38 mouse cellular contexts compared by ENCODE assay signal in genomic region chr9:7721543-7721942, GRCm38 (mm10). TPM values are rescaled to one million over a fixed set of nuclear protein-coding genes. Genes with fewer than 3 reads are reported as not detected.
DNase-seq lines count a peak whose midpoint lies in the region; ATAC-seq lines count a peak whose summit lies in the region.
"Had no signal": no experiment of that assay in that cellular context is flagged by ENCODE, and none has a peak within 500 bp of the region (broad histone marks: within the 10 kb centered on the region; RNA-seq: fewer than 3 reads in every experiment).

No protein-coding gene starts in this region.

- H3K36me3 ChIP-seq in lung, embryonic 16.5 days (ENCODE audit: control insufficient read depth, insufficient read depth, low read length): no peaks in the 10 kb centered on the region
- H3K36me3 ChIP-seq in midbrain, embryonic 15.5 days (replicated peaks): no peaks in the 10 kb centered on the region
- H3K36me3 ChIP-seq: liver, embryonic 13.5 days; midbrain, embryonic 10.5 days had no signal

- H3K4me1 ChIP-seq in lung, embryonic 16.5 days (replicated peaks; ENCODE audit: control insufficient read depth, insufficient read depth, low read length): no peaks in the 10 kb centered on the region
- H3K4me1 ChIP-seq in midbrain, embryonic 15.5 days: no peaks in the 10 kb centered on the region
- H3K4me1 ChIP-seq: liver, embryonic 13.5 days; midbrain, embryonic 10.5 days had no signal

- no peak overlapping the region for H3K9ac ChIP-seq in lung, embryonic 16.5 days (ENCODE audit: low read length)
- no peak overlapping the region for H3K9ac ChIP-seq in midbrain, embryonic 15.5 days
- H3K9ac ChIP-seq: hindbrain, embryonic 14.5 days; liver, embryonic 13.5 days had no signal

- DNase-seq in lung, postnatal 10 days: no peak
- peak; percentile 77 for DNase-seq in R1 (ENCODE audit: low read depth, low spot score)
- peak; percentile 37 for DNase-seq in gonadal fat pad, adult 2 months (ENCODE audit: low read depth)
- no peak for DNase-seq in left cerebral cortex, adult 18-20 months (ENCODE audit: low spot score in 2 of 2)
- DNase-seq: adrenal gland, postnatal 25 days; cerebellum, adult 11-12 months; cerebellum, adult 9-11 months; gastrocnemius, postnatal 25 days; heart, adult 18-20 months; heart, postnatal 4 days; kidney, adult 11 months; kidney, postnatal 36 days; liver, embryonic 13.5 days; right cerebral cortex, postnatal 25 days had no signal

- H3K27me3 ChIP-seq in lung, embryonic 16.5 days (ENCODE audit: control insufficient read depth, insufficient read depth, low read depth, low read length): no peaks in the 10 kb centered on the region
- no peaks in the 10 kb centered on the region for H3K27me3 ChIP-seq in midbrain, embryonic 15.5 days (replicated peaks)
- H3K27me3 ChIP-seq: CH12.LX; liver, embryonic 13.5 days had no signal

- no peak overlapping the region for H3K27ac ChIP-seq in lung, embryonic 16.5 days (ENCODE audit: low read length)
- H3K27ac ChIP-seq in midbrain, embryonic 15.5 days: no peak overlapping the region
- H3K27ac ChIP-seq: hindbrain, embryonic 14.5 days; layer of hippocampus, adult 2 months; liver, embryonic 13.5 days; midbrain, embryonic 10.5 days had no signal

- no peak overlapping the region for H3K4me2 ChIP-seq in lung, embryonic 16.5 days (ENCODE audit: low read depth, low read length)
- H3K4me2 ChIP-seq in midbrain, embryonic 15.5 days: no peak overlapping the region
- H3K4me2 ChIP-seq: heart, embryonic 11.5 days; hindbrain, embryonic 14.5 days; liver, embryonic 13.5 days had no signal

- 83% methylated on average over 1 of the region's 1 CpGs for WGBS in lung, embryonic 16.5 days
- WGBS in midbrain, embryonic 15.5 days: 89% methylated on average over 1 of the region's 1 CpGs

- no peaks in the 10 kb centered on the region for H3K9me3 ChIP-seq in lung, embryonic 16.5 days (ENCODE audit: control insufficient read depth, low read length)
- H3K9me3 ChIP-seq in midbrain, embryonic 15.5 days: no peaks in the 10 kb centered on the region
- H3K9me3 ChIP-seq: liver, embryonic 13.5 days; midbrain, embryonic 10.5 days had no signal

- peak; percentile 34; the same call in 1 of the 2 replicates for ATAC-seq in lung, embryonic 16.5 days (ENCODE audit: low read depth)
- no peak for ATAC-seq in midbrain, embryonic 15.5 days (replicated peaks)
- ATAC-seq: forebrain, embryonic 14.5 days; midbrain, embryonic 16.5 days had no signal

- H3K4me3 ChIP-seq in lung, embryonic 16.5 days (ENCODE audit: low read length): no peak overlapping the region
- no peak overlapping the region for H3K4me3 ChIP-seq in midbrain, embryonic 15.5 days
- H3K4me3 ChIP-seq: layer of hippocampus, adult 2 months; liver, embryonic 13.5 days; midbrain, embryonic 10.5 days had no signal

RNA-seq across cellular contexts. Expression of gene Mmp7, which starts 29.7 kb away (rescaled TPM):
- polyA plus RNA-seq in lung, embryonic 16.5 days (2015; fragmentation: Nextera tagmentation; extraction: Ambion mirVana): not detected in 2 replicates
- polyA plus RNA-seq in gonadal fat pad, adult 2 months (2012; rRNA removed): 41.6 and 53.2 TPM in 2 replicates
- not detected for total RNA-seq in left cerebral cortex, adult 18-20 months (2021)
- not detected in 2 replicates for polyA plus RNA-seq in midbrain, embryonic 15.5 days (2015; fragmentation: Nextera tagmentation; extraction: Ambion mirVana)
- total RNA-seq: adrenal gland, adult 18-20 months; adrenal gland, postnatal 25 days; CH12.LX; common myeloid progenitor, adult 5-6 weeks; gastrocnemius, adult 18-20 months; gastrocnemius, postnatal 25 days; heart, adult 18-20 months; heart, postnatal 4 days; layer of hippocampus, adult 2 months; layer of hippocampus, postnatal 14 days; left cerebral cortex, adult 8-10 months; left cerebral cortex, postnatal 36 days; megakaryocyte progenitor cell, adult 5-6 weeks; MEL; neutrophil, adult 5-6 weeks had no signal
- polyA plus RNA-seq: C2C12; forebrain, embryonic 14.5 days; heart, embryonic 11.5 days; heart, embryonic 16.5 days; hindbrain, embryonic 14.5 days; kidney, embryonic 16.5 days; limb, embryonic 14.5 days; liver, embryonic 13.5 days; midbrain, embryonic 10.5 days; midbrain, embryonic 16.5 days; neural tube, embryonic 11.5 days; testis, adult 2 months had no signal

RNA-seq across cellular contexts. Expression of gene Tmem123, which starts 42.3 kb away (rescaled TPM):
- polyA plus RNA-seq in lung, embryonic 16.5 days (2015; fragmentation: Nextera tagmentation; extraction: Ambion mirVana): 125 and 136 TPM in 2 replicates
- polyA plus RNA-seq in gonadal fat pad, adult 2 months (2012; rRNA removed): 80.9 and 81.0 TPM in 2 replicates
- total RNA-seq in left cerebral cortex, adult 18-20 months (2021): 1 to 10 TPM; 8.8 to 9.5 TPM
- 18.0 and 20.1 TPM in 2 replicates for polyA plus RNA-seq in midbrain, embryonic 15.5 days (2015; fragmentation: Nextera tagmentation; extraction: Ambion mirVana)

Comparison
In these comparisons a context has a peak if more than half of its experiments do, and no peak if none do; other contexts are left out.
1. DNase-seq: peak in R1 (single experiment) and gonadal fat pad, adult 2 months (single experiment); none in lung, postnatal 10 days (single experiment) and left cerebral cortex, adult 18-20 months (0 of 2).
2. RNA of gene Mmp7, which starts 29.7 kb away (polyA plus RNA-seq): 41.6 to 53.2 TPM in gonadal fat pad, adult 2 months; not detected in lung, embryonic 16.5 days and not detected in midbrain, embryonic 15.5 days; every median in the first group is over 10 times any median in the second.